Mouse (Mus musculus): ENCODE measurements around the gene Ppp1r12c.
"Not testable (repeated sequence)": the region's sequence is repeated elsewhere in the genome, so short reads cannot be mapped to it uniquely, and the experiment has no call there.

The Ppp1r12c gene

GRCm38 (mm10) chr7:4524212-4524922 lies 22.9 kb upstream of the Ppp1r12c start, which contains the start of gene Tnni3:
Gene Tnni3 (minus strand): TSS chr7:4524229.
- not testable (repeated sequence) for H3K27me3 ChIP-seq (ENCODE audit: control insufficient read depth, insufficient read depth, low read length, poor library complexity, severe bottlenecking); H3K36me3 ChIP-seq (ENCODE audit: control insufficient read depth, insufficient read depth, low read length, poor library complexity, severe bottlenecking)
- DNase-seq (ENCODE audit: low read depth, low spot score): peak; percentile 84

- Histone ChIP-seq H3K27me3 (ENCODE audit: control insufficient read depth, insufficient read depth, low read length, poor library complexity, severe bottlenecking) (no peaks in the 10 kb centered on the region), H3K36me3 (ENCODE audit: control insufficient read depth, insufficient read depth, low read length, poor library complexity, severe bottlenecking) (no peaks in the 10 kb centered on the region)
- DNase-seq (ENCODE audit: low read depth, low spot score): no peak
Measured at GRCm38 (mm10) chr7:4523205-4524130, 22.0 kb upstream of the Ppp1r12c start.

- H3K27me3 ChIP-seq (ENCODE audit: control insufficient read depth, insufficient read depth, low read length, poor library complexity, severe bottlenecking): no peaks in the 10 kb centered on the region
- no peaks in the 10 kb centered on the region for H3K36me3 ChIP-seq (ENCODE audit: control insufficient read depth, insufficient read depth, low read length, poor library complexity, severe bottlenecking)
- DNase-seq (ENCODE audit: low read depth, low spot score): no peak
Measured at GRCm38 (mm10) chr7:4522292-4522691, 20.8 kb upstream of the Ppp1r12c start.

GRCm38 (mm10) chr7:4521231-4522003 lies 19.9 kb upstream of the Ppp1r12c start:
- no peaks in the 10 kb centered on the region for H3K36me3 ChIP-seq (ENCODE audit: control insufficient read depth, insufficient read depth, low read length, poor library complexity, severe bottlenecking)
- no peak for DNase-seq (ENCODE audit: low read depth, low spot score)
- no peaks in the 10 kb centered on the region for H3K27me3 ChIP-seq (ENCODE audit: control insufficient read depth, insufficient read depth, low read length, poor library complexity, severe bottlenecking)

GRCm38 (mm10) chr7:4518487-4518886 lies 17.0 kb upstream of the Ppp1r12c start:
- Histone ChIP-seq H3K27me3 (ENCODE audit: control insufficient read depth, insufficient read depth, low read length, poor library complexity, severe bottlenecking) (no peaks in the 10 kb centered on the region), H3K36me3 (ENCODE audit: control insufficient read depth, insufficient read depth, low read length, poor library complexity, severe bottlenecking) (no peaks in the 10 kb centered on the region)
- peak; percentile 42 for DNase-seq (ENCODE audit: low read depth, low spot score)

GRCm38 (mm10) chr7:4516332-4517050 lies 15.0 kb upstream of the Ppp1r12c start, which contains the start of gene Tnnt1:
Gene Tnnt1 (minus strand): TSS chr7:4516382.
- no peak for DNase-seq (ENCODE audit: low read depth, low spot score)

GRCm38 (mm10) chr7:4515853-4516252 lies 14.4 kb upstream of the Ppp1r12c start:
- DNase-seq (ENCODE audit: low read depth, low spot score): no peak
- H3K36me3 ChIP-seq (ENCODE audit: control insufficient read depth, insufficient read depth, low read length, poor library complexity, severe bottlenecking): no peaks in the 10 kb centered on the region
- H3K27me3 ChIP-seq (ENCODE audit: control insufficient read depth, insufficient read depth, low read length, poor library complexity, severe bottlenecking): no peaks in the 10 kb centered on the region

More at GRCm38 (mm10) chr7:4516332-4517050, 15.0 kb upstream of the Ppp1r12c start, which contains the start of gene Tnnt1:
- Histone ChIP-seq H3K36me3 (ENCODE audit: control insufficient read depth, insufficient read depth, low read length, poor library complexity, severe bottlenecking) (no peaks in the 10 kb centered on the region), H3K27me3 (ENCODE audit: control insufficient read depth, insufficient read depth, low read length, poor library complexity, severe bottlenecking) (no peaks in the 10 kb centered on the region)

- no peaks in the 10 kb centered on the region for H3K36me3 ChIP-seq (ENCODE audit: control insufficient read depth, insufficient read depth, low read length, poor library complexity, severe bottlenecking)
- no peaks in the 10 kb centered on the region for H3K27me3 ChIP-seq (ENCODE audit: control insufficient read depth, insufficient read depth, low read length, poor library complexity, severe bottlenecking)
- DNase-seq (ENCODE audit: low read depth, low spot score): no peak
Measured at GRCm38 (mm10) chr7:4513829-4514712, 12.6 kb upstream of the Ppp1r12c start.

- peak; percentile 74 for DNase-seq (ENCODE audit: low read depth, low spot score)
- Histone ChIP-seq H3K36me3 (ENCODE audit: control insufficient read depth, insufficient read depth, low read length, poor library complexity, severe bottlenecking) (no peaks in the 10 kb centered on the region), H3K27me3 (ENCODE audit: control insufficient read depth, insufficient read depth, low read length, poor library complexity, severe bottlenecking) (no peaks in the 10 kb centered on the region)
Measured at GRCm38 (mm10) chr7:4513236-4513635, 11.8 kb upstream of the Ppp1r12c start.

GRCm38 (mm10) chr7:4511489-4512224 lies 10.2 kb upstream of the Ppp1r12c start:
- H3K36me3 ChIP-seq (ENCODE audit: control insufficient read depth, insufficient read depth, low read length, poor library complexity, severe bottlenecking): no peaks in the 10 kb centered on the region
- no peak for DNase-seq (ENCODE audit: low read depth, low spot score)
- H3K27me3 ChIP-seq (ENCODE audit: control insufficient read depth, insufficient read depth, low read length, poor library complexity, severe bottlenecking): no peaks in the 10 kb centered on the region

- H3K36me3 ChIP-seq (ENCODE audit: control insufficient read depth, insufficient read depth, low read length, poor library complexity, severe bottlenecking): no peaks in the 10 kb centered on the region
- DNase-seq (ENCODE audit: low read depth, low spot score): peak; percentile 72
Measured at GRCm38 (mm10) chr7:4509863-4510608, 8.6 kb upstream of the Ppp1r12c start.

GRCm38 (mm10) chr7:4508739-4509116 lies 7.2 kb upstream of the Ppp1r12c start:
- Histone ChIP-seq H3K27me3 (ENCODE audit: control insufficient read depth, insufficient read depth, low read length, poor library complexity, severe bottlenecking) (no peaks in the 10 kb centered on the region), H3K36me3 (ENCODE audit: control insufficient read depth, insufficient read depth, low read length, poor library complexity, severe bottlenecking) (no peaks in the 10 kb centered on the region)
- no peak for DNase-seq (ENCODE audit: low read depth, low spot score)

More at GRCm38 (mm10) chr7:4509863-4510608, 8.6 kb upstream of the Ppp1r12c start:
- H3K27me3 ChIP-seq (ENCODE audit: control insufficient read depth, insufficient read depth, low read length, poor library complexity, severe bottlenecking): no peaks in the 10 kb centered on the region
